Mouse (Mus musculus): ENCODE measurements around the gene Sox6. TPM values are rescaled to one million over a fixed set of nuclear protein-coding genes. Genes with fewer than 3 reads are reported as not detected.
A peak's percentile ranks its signal among the peaks of the same experiment; 100 is the strongest.
"Not testable (repeated sequence)": the region's sequence is repeated elsewhere in the genome, so short reads cannot be mapped to it uniquely, and the experiment has no call there.

Sox6 gene
- polyA plus RNA-seq, 1 experiment from 2014 or later, result 51.2 TPM

DNA sequence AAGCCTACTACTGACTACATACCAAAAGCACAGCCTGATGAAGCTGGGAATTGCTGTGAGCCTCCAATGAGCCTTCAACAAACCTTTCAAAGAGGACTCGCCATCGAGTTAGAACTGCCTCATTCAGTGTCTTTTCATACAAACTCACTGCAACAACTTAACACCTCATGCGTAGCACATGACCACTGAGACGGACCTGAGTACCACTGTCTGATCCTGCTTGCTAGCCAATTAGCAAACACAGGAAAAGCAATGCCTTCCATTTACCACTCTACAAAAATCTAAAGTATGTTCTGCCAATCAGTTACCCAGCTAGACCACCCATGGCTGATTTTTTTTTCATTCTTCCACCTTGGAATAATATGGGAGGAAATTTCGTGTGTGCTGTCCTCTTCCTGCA is 414.1 kb downstream of the Sox6 start:
- H3K36me3 ChIP-seq (ENCODE audit: control insufficient read depth, insufficient read depth, low read length), result no peaks in the 10 kb centered on the region
- no peak overlapping the region for H3K4me3 ChIP-seq (ENCODE audit: low read depth, low read length)
- H3K27ac ChIP-seq (ENCODE audit: low read depth, low read length), result no peak overlapping the region
- no peak for ATAC-seq (ENCODE audit: low read depth)
- peaks cover 21% of the 10 kb centered on the region; the same call in 1 of the 2 replicates for H3K4me1 ChIP-seq (ENCODE audit: control insufficient read depth, insufficient read depth, low read length)
- no peaks in the 10 kb centered on the region for H3K9me3 ChIP-seq (ENCODE audit: control insufficient read depth, low read length)
- no peaks in the 10 kb centered on the region for H3K27me3 ChIP-seq (ENCODE audit: control insufficient read depth, insufficient read depth, low read length)
- WGBS, result 29% methylated on average over 5 of the region's 5 CpGs
- no peak overlapping the region for H3K4me2 ChIP-seq (ENCODE audit: low read depth, low read length)
- no peak overlapping the region for H3K9ac ChIP-seq (replicated peaks; ENCODE audit: low read depth, low read length)

DNA sequence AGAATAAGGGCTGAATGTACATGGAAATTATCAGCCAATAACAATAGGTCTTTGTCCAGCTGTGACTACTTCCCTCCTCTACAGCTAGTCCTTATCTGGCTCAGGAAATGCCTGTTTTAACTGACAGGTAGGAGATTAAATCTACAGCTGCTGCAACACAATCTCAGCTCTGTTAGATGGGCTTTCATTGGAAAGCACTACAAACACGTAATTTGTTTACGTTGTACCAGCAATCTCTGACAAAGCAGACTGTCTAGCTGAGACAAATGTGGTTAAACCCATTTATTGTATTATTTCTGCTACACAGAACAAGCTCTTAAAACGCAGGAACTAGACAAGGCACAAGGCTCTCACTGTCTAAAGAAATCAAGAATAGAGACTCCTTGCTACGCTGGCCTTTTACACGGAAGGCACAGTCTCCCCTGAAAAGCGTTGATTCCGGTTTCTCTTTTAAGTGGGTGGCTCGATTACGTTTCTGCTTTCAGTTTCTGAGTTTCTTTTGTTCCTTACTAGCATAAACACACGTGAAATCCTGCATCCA is 422.8 kb downstream of the Sox6 start:
- Histone ChIP-seq H3K4me1 (ENCODE audit: control insufficient read depth, insufficient read depth, low read length) (no peaks in the 10 kb centered on the region), H3K27me3 (ENCODE audit: control insufficient read depth, insufficient read depth, low read length) (no peaks in the 10 kb centered on the region), H3K4me3 (ENCODE audit: low read depth, low read length) (no peak overlapping the region), H3K36me3 (ENCODE audit: control insufficient read depth, insufficient read depth, low read length) (no peaks in the 10 kb centered on the region), H3K4me2 (ENCODE audit: low read depth, low read length) (peak overlapping the region; percentile 19), H3K9me3 (ENCODE audit: control insufficient read depth, low read length) (no peaks in the 10 kb centered on the region), H3K9ac (replicated peaks; ENCODE audit: low read depth, low read length) (no peak overlapping the region; the same call in 1 of the 2 replicates), H3K27ac (ENCODE audit: low read depth, low read length) (peak overlapping the region; percentile 7; the same call in 1 of the 2 replicates)
- WGBS, result 17% methylated on average over 10 of the region's 10 CpGs
- 0 out of 2 replicates have a peak, but pooled peaks have one; percentile 14 for ATAC-seq (ENCODE audit: low read depth)

GRCm38 (mm10) chr7:115607485-115607884 is 431.1 kb downstream of the Sox6 start:
- Histone ChIP-seq H3K27ac (ENCODE audit: low read depth, low read length) (no peak overlapping the region), H3K4me1 (ENCODE audit: control insufficient read depth, insufficient read depth, low read length) (no peaks in the 10 kb centered on the region), H3K9ac (replicated peaks; ENCODE audit: low read depth, low read length) (no peak overlapping the region), H3K9me3 (ENCODE audit: control insufficient read depth, low read length) (no peaks in the 10 kb centered on the region), H3K4me3 (ENCODE audit: low read depth, low read length) (no peak overlapping the region), H3K36me3 (ENCODE audit: control insufficient read depth, insufficient read depth, low read length) (no peaks in the 10 kb centered on the region), H3K27me3 (ENCODE audit: control insufficient read depth, insufficient read depth, low read length) (no peaks in the 10 kb centered on the region), H3K4me2 (ENCODE audit: low read depth, low read length) (no peak overlapping the region)
- no peak for ATAC-seq (ENCODE audit: low read depth)
- 94% methylated on average over 1 of the region's 1 CpGs for WGBS

GRCm38 (mm10) chr7:115606125-115606524 is 432.5 kb downstream of the Sox6 start:
- not testable (repeated sequence) for H3K9ac ChIP-seq (replicated peaks; ENCODE audit: low read depth, low read length); ATAC-seq (ENCODE audit: low read depth)
- whole genome bisulfite sequencing, result 74% methylated on average over 3 of the region's 3 CpGs

GRCm38 (mm10) chr7:115604883-115605282 is 433.7 kb downstream of the Sox6 start:
- no peaks in the 10 kb centered on the region for H3K4me1 ChIP-seq (ENCODE audit: control insufficient read depth, insufficient read depth, low read length)
- ATAC-seq (ENCODE audit: low read depth), result no peak
- no peak overlapping the region for H3K4me3 ChIP-seq (ENCODE audit: low read depth, low read length)
- WGBS, result 49% methylated on average over 7 of the region's 7 CpGs
- H3K9me3 ChIP-seq (ENCODE audit: control insufficient read depth, low read length), result no peaks in the 10 kb centered on the region
- no peak overlapping the region for H3K4me2 ChIP-seq (ENCODE audit: low read depth, low read length)
- no peak overlapping the region for H3K9ac ChIP-seq (replicated peaks; ENCODE audit: low read depth, low read length)
- H3K27me3 ChIP-seq (ENCODE audit: control insufficient read depth, insufficient read depth, low read length), result no peaks in the 10 kb centered on the region
- no peaks in the 10 kb centered on the region for H3K36me3 ChIP-seq (ENCODE audit: control insufficient read depth, insufficient read depth, low read length)
- no peak overlapping the region for H3K27ac ChIP-seq (ENCODE audit: low read depth, low read length)

More at GRCm38 (mm10) chr7:115606125-115606524, 432.5 kb downstream of the Sox6 start:
- H3K4me1 ChIP-seq (ENCODE audit: control insufficient read depth, insufficient read depth, low read length); H3K27me3 ChIP-seq (ENCODE audit: control insufficient read depth, insufficient read depth, low read length); H3K4me2 ChIP-seq (ENCODE audit: low read depth, low read length); H3K36me3 ChIP-seq (ENCODE audit: control insufficient read depth, insufficient read depth, low read length); H3K27ac ChIP-seq (ENCODE audit: low read depth, low read length); H3K9me3 ChIP-seq (ENCODE audit: control insufficient read depth, low read length); H3K4me3 ChIP-seq (ENCODE audit: low read depth, low read length): not testable (repeated sequence)

DNA sequence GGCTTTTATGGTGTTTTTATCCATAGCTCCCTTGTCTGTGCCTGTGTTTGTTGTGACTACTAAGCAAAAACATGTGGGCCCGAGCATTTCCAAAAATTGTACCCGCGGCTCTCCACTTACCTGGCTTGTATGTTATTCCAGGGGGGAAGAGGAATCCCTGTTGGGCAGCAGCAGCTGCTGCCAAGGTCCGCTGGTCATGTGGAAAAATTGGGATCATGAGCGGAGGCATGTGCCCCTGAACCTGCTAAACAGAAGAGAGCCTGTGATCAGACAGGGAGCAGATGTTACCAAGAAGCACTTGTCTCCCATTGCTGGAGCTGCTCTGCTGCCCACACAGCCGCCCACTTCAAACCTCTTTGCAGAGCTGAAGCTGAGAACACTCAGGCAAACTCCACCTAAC is 441.2 kb downstream of the Sox6 start:
- WGBS, result 69% methylated on average over 6 of the region's 6 CpGs
- ATAC-seq (ENCODE audit: low read depth), result no peak

GRCm38 (mm10) chr7:115580461-115580860 is 458.1 kb downstream of the Sox6 start:
- WGBS, result 77% methylated on average over 7 of the region's 7 CpGs
- Histone ChIP-seq H3K27ac (ENCODE audit: low read depth, low read length) (no peak overlapping the region), H3K4me2 (ENCODE audit: low read depth, low read length) (no peak overlapping the region), H3K27me3 (ENCODE audit: control insufficient read depth, insufficient read depth, low read length) (no peaks in the 10 kb centered on the region), H3K36me3 (ENCODE audit: control insufficient read depth, insufficient read depth, low read length) (no peaks in the 10 kb centered on the region), H3K4me3 (ENCODE audit: low read depth, low read length) (no peak overlapping the region), H3K9me3 (ENCODE audit: control insufficient read depth, low read length) (no peaks in the 10 kb centered on the region), H3K9ac (replicated peaks; ENCODE audit: low read depth, low read length) (no peak overlapping the region), H3K4me1 (ENCODE audit: control insufficient read depth, insufficient read depth, low read length) (0 out of 2 replicates have a peak, but pooled peaks cover 2% of the 10 kb centered on the region)
- no peak for ATAC-seq (ENCODE audit: low read depth)

More for the DNA sequence above, 441.2 kb downstream of the Sox6 start:
- Histone ChIP-seq H3K36me3 (ENCODE audit: control insufficient read depth, insufficient read depth, low read length) (no peaks in the 10 kb centered on the region), H3K27me3 (ENCODE audit: control insufficient read depth, insufficient read depth, low read length) (no peaks in the 10 kb centered on the region), H3K4me3 (ENCODE audit: low read depth, low read length) (no peak overlapping the region), H3K9ac (replicated peaks; ENCODE audit: low read depth, low read length) (no peak overlapping the region), H3K9me3 (ENCODE audit: control insufficient read depth, low read length) (no peaks in the 10 kb centered on the region), H3K27ac (ENCODE audit: low read depth, low read length) (no peak overlapping the region), H3K4me2 (ENCODE audit: low read depth, low read length) (no peak overlapping the region), H3K4me1 (ENCODE audit: control insufficient read depth, insufficient read depth, low read length) (no peaks in the 10 kb centered on the region)

- no peaks in the 10 kb centered on the region for H3K9me3 ChIP-seq (ENCODE audit: control insufficient read depth, low read length)
- 0 out of 2 replicates have a peak, but pooled peaks cover 2% of the 10 kb centered on the region for H3K4me1 ChIP-seq (ENCODE audit: control insufficient read depth, insufficient read depth, low read length)
- H3K27ac ChIP-seq (ENCODE audit: low read depth, low read length), result no peak overlapping the region
- WGBS, result 89% methylated on average over 3 of the region's 3 CpGs
- no peak overlapping the region for H3K4me2 ChIP-seq (ENCODE audit: low read depth, low read length)
- H3K27me3 ChIP-seq (ENCODE audit: control insufficient read depth, insufficient read depth, low read length), result no peaks in the 10 kb centered on the region
- H3K9ac ChIP-seq (replicated peaks; ENCODE audit: low read depth, low read length), result no peak overlapping the region
- H3K4me3 ChIP-seq (ENCODE audit: low read depth, low read length), result no peak overlapping the region
- no peak for ATAC-seq (ENCODE audit: low read depth)
- no peaks in the 10 kb centered on the region for H3K36me3 ChIP-seq (ENCODE audit: control insufficient read depth, insufficient read depth, low read length)
These were observed 458.8 kb downstream of the Sox6 start for GRCm38 (mm10) chr7:115579826-115580225.

DNA sequence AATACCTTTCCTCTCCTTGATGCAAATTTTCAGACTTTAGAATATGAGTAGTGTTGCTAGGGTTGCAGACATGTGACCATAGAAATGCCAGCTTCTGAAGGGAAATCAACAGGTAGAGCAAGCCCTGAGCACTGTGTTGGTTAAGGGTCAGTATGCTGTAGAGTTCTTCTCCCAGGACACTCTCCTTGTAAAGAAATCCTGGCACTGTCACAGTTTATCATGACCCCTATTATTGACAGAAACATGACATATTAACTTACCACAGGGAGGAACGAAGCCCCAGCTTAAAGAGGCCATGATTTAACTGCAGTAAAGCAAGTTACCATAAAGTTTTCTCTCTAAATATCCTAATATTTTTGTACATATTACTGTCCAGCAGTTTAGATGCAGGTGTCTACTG is 462.2 kb downstream of the Sox6 start:
- Histone ChIP-seq H3K9ac (replicated peaks; ENCODE audit: low read depth, low read length) (no peak overlapping the region), H3K4me1 (ENCODE audit: control insufficient read depth, insufficient read depth, low read length) (no peaks in the 10 kb centered on the region), H3K27ac (ENCODE audit: low read depth, low read length) (no peak overlapping the region), H3K27me3 (ENCODE audit: control insufficient read depth, insufficient read depth, low read length) (no peaks in the 10 kb centered on the region), H3K4me3 (ENCODE audit: low read depth, low read length) (no peak overlapping the region), H3K4me2 (ENCODE audit: low read depth, low read length) (no peak overlapping the region), H3K9me3 (ENCODE audit: control insufficient read depth, low read length) (no peaks in the 10 kb centered on the region), H3K36me3 (ENCODE audit: control insufficient read depth, insufficient read depth, low read length) (no peaks in the 10 kb centered on the region)
- ATAC-seq (ENCODE audit: low read depth), result no peak
- 90% methylated on average over 1 of the region's 1 CpGs for WGBS
